In genomic region chr3:69440761-69441160, GRCm38 (mm10) we compare ENCODE assay signal across 28 mouse cellular contexts.
A peak's percentile ranks its signal among the peaks of the same experiment; 100 is the strongest.
DNase-seq lines count a peak whose midpoint lies in the region; ATAC-seq lines count a peak whose summit lies in the region.
"Had no signal": no experiment of that assay in that cellular context is flagged by ENCODE, and none has a peak within 500 bp of the region (broad histone marks: within the 10 kb centered on the region; RNA-seq: fewer than 3 reads in every experiment).

No protein-coding gene starts in this region.

- 34% methylated on average over 5 of the region's 5 CpGs for WGBS in midbrain, embryonic 11.5 days
- WGBS in midbrain, embryonic 14.5 days = 51% methylated on average over 5 of the region's 5 CpGs
- WGBS in forebrain, embryonic 13.5 days = 58% methylated on average over 5 of the region's 5 CpGs

- H3K4me1 ChIP-seq in midbrain, embryonic 11.5 days (ENCODE audit: control insufficient read depth, insufficient read depth, low read length) = no peaks in the 10 kb centered on the region
- H3K4me1 ChIP-seq in midbrain, embryonic 14.5 days (ENCODE audit: control insufficient read depth, insufficient read depth, low read length) = no peaks in the 10 kb centered on the region; the same call in 1 of the 2 replicates
- peaks cover 9% of the 10 kb centered on the region; the same call in 1 of the 2 replicates for H3K4me1 ChIP-seq in forebrain, embryonic 13.5 days
- H3K4me1 ChIP-seq: embryonic facial prominence, embryonic 15.5 days; hindbrain, embryonic 12.5 days; liver, embryonic 13.5 days; lung, embryonic 15.5 days had no signal

- no peak overlapping the region for H3K4me3 ChIP-seq in midbrain, embryonic 11.5 days (ENCODE audit: low read depth, low read length)
- H3K4me3 ChIP-seq in midbrain, embryonic 14.5 days (replicated peaks; ENCODE audit: low read depth, low read length) = no peak overlapping the region
- no peak overlapping the region for H3K4me3 ChIP-seq in forebrain, embryonic 13.5 days
- H3K4me3 ChIP-seq: embryonic facial prominence, embryonic 15.5 days; heart, embryonic 12.5 days; hindbrain, embryonic 12.5 days; left cerebral cortex, adult 2 months; limb, embryonic 13.5 days; liver, embryonic 13.5 days; lung, embryonic 15.5 days had no signal

- H3K27ac ChIP-seq in midbrain, embryonic 11.5 days (ENCODE audit: low read depth, low read length) = no peak overlapping the region
- no peak overlapping the region for H3K27ac ChIP-seq in midbrain, embryonic 14.5 days (replicated peaks; ENCODE audit: low read depth, low read length)
- no peak overlapping the region for H3K27ac ChIP-seq in forebrain, embryonic 13.5 days
- H3K27ac ChIP-seq: embryonic facial prominence, embryonic 15.5 days; hindbrain, embryonic 12.5 days; left cerebral cortex, adult 2 months; limb, embryonic 13.5 days; liver, embryonic 13.5 days; lung, embryonic 15.5 days; macrophage had no signal

- H3K9ac ChIP-seq in midbrain, embryonic 11.5 days (ENCODE audit: low read length) = no peak overlapping the region
- no peak overlapping the region for H3K9ac ChIP-seq in midbrain, embryonic 14.5 days (replicated peaks; ENCODE audit: low read length)
- H3K9ac ChIP-seq in forebrain, embryonic 13.5 days = no peak overlapping the region
- H3K9ac ChIP-seq: embryonic facial prominence, embryonic 15.5 days; forebrain, postnatal 0 days; heart, embryonic 12.5 days; hindbrain, embryonic 12.5 days; limb, embryonic 13.5 days; liver, embryonic 13.5 days; lung, embryonic 15.5 days had no signal

- intact Hi-C loops in left cerebral cortex, postnatal 4 days (cut with DNase I) = no loop called here

- no peaks in the 10 kb centered on the region for H3K36me3 ChIP-seq in midbrain, embryonic 11.5 days (ENCODE audit: control insufficient read depth, insufficient read depth, low read length)
- no peaks in the 10 kb centered on the region for H3K36me3 ChIP-seq in midbrain, embryonic 14.5 days (ENCODE audit: control insufficient read depth, insufficient read depth, low read length)
- H3K36me3 ChIP-seq in forebrain, embryonic 13.5 days (ENCODE audit: poor library complexity, severe bottlenecking) = no peaks in the 10 kb centered on the region
- H3K36me3 ChIP-seq: embryonic facial prominence, embryonic 15.5 days; G1E; heart, embryonic 12.5 days; hindbrain, embryonic 12.5 days; limb, embryonic 13.5 days; liver, embryonic 13.5 days; lung, embryonic 15.5 days had no signal

- no peaks in the 10 kb centered on the region for H3K9me3 ChIP-seq in midbrain, embryonic 11.5 days (ENCODE audit: control insufficient read depth, low read length)
- H3K9me3 ChIP-seq in midbrain, embryonic 14.5 days (ENCODE audit: control insufficient read depth, low read length) = no peaks in the 10 kb centered on the region
- H3K9me3 ChIP-seq in forebrain, embryonic 13.5 days (replicated peaks) = no peaks in the 10 kb centered on the region
- H3K9me3 ChIP-seq: embryonic facial prominence, embryonic 15.5 days; G1E; heart, embryonic 12.5 days; hindbrain, embryonic 12.5 days; limb, embryonic 13.5 days; liver, embryonic 13.5 days; lung, embryonic 15.5 days had no signal

- no peak overlapping the region for H3K4me2 ChIP-seq in midbrain, embryonic 11.5 days
- H3K4me2 ChIP-seq in midbrain, embryonic 14.5 days (ENCODE audit: low read length) = no peak overlapping the region
- no peak overlapping the region for H3K4me2 ChIP-seq in forebrain, embryonic 13.5 days
- H3K4me2 ChIP-seq: embryonic facial prominence, embryonic 15.5 days; heart, embryonic 12.5 days; hindbrain, embryonic 12.5 days; limb, embryonic 13.5 days; liver, embryonic 13.5 days; lung, embryonic 15.5 days had no signal

- ATAC-seq in midbrain, embryonic 11.5 days (ENCODE audit: low FRiP score) = no peak
- no peak for ATAC-seq in midbrain, embryonic 14.5 days (ENCODE audit: low FRiP score, low TSS enrichment)
- ATAC-seq in granulocyte monocyte progenitor cell, adult 5-6 weeks (replicated peaks; ENCODE audit: poor library complexity, severe bottlenecking) = 0 out of 2 replicates have a peak, but pooled peaks have one; percentile 14
- no peak for ATAC-seq in forebrain, embryonic 13.5 days
- ATAC-seq: forebrain, postnatal 0 days had no signal

- no peaks in the 10 kb centered on the region for H3K27me3 ChIP-seq in midbrain, embryonic 11.5 days (ENCODE audit: control insufficient read depth, insufficient read depth, low read length)
- no peaks in the 10 kb centered on the region for H3K27me3 ChIP-seq in midbrain, embryonic 14.5 days (ENCODE audit: control insufficient read depth, insufficient read depth, low read length)
- no peaks in the 10 kb centered on the region for H3K27me3 ChIP-seq in forebrain, embryonic 13.5 days
- H3K27me3 ChIP-seq: embryonic facial prominence, embryonic 15.5 days; heart, embryonic 12.5 days; hindbrain, embryonic 12.5 days; limb, embryonic 13.5 days; liver, embryonic 13.5 days; lung, embryonic 15.5 days had no signal

- DNase-seq in midbrain, embryonic 11.5 days (ENCODE audit: low spot score, missing footprints) = peak; percentile 44
- DNase-seq in midbrain, embryonic 14.5 days = no peak
- peak; percentile 73 for DNase-seq in NIH3T3 (ENCODE audit: low read depth)
- no peak for DNase-seq in heart, adult 18-20 months
- DNase-seq in lung, postnatal 10 days = no peak
- DNase-seq in left cerebral cortex, postnatal 4 days = no peak
- DNase-seq: adrenal gland, adult 8-10 months; cerebellum, adult 11-12 months; cerebellum, postnatal 25 days; forebrain, postnatal 0 days; heart, postnatal 14 days; kidney, adult 9 months; kidney, postnatal 4 days; layer of hippocampus, adult 9-11 months; liver, embryonic 13.5 days; right cerebral cortex, postnatal 14 days; spleen, adult 18-20 months; thymus, postnatal 4 days had no signal

Comparison
In these comparisons a context has a peak if more than half of its experiments do, and no peak if none do; other contexts are left out.
1. DNase-seq: peak in midbrain, embryonic 11.5 days (single experiment) and NIH3T3 (single experiment); none in midbrain, embryonic 14.5 days (single experiment), heart, adult 18-20 months (0 of 2), lung, postnatal 10 days (single experiment) and left cerebral cortex, postnatal 4 days (single experiment).